Mouse (Mus musculus) kidney, adult 9 months (tissue): ENCODE data around the gene Osbp2.
A peak's percentile ranks its signal among the peaks of the same experiment; 100 is the strongest.

Source experiments
- DNase-seq: peaks from one replicate; pipeline ENCODE4 v3.0.0; 2022

The Osbp2 gene

GRCm38 (mm10) chr11:3817986-3818758, 45.5 kb downstream of the Osbp2 start:
- no peak for DNase-seq

GRCm38 (mm10) chr11:3815951-3816350, 47.8 kb downstream of the Osbp2 start:
- DNase-seq: peak; percentile 58

GRCm38 (mm10) chr11:3813340-3813739, 50.4 kb downstream of the Osbp2 start:
- DNase-seq: peak; percentile 93

GRCm38 (mm10) chr11:3808162-3808561, 55.5 kb downstream of the Osbp2 start:
- DNase-seq: peak; percentile 76

GRCm38 (mm10) chr11:3805362-3805761, 58.3 kb downstream of the Osbp2 start:
- peak; percentile 70 for DNase-seq

- no peak for DNase-seq
These were observed 59.1 kb downstream of the Osbp2 start for GRCm38 (mm10) chr11:3804639-3805038.

GRCm38 (mm10) chr11:3802057-3802456, 61.6 kb downstream of the Osbp2 start:
- peak; percentile 52 for DNase-seq

GRCm38 (mm10) chr11:3797631-3798215, 66.0 kb downstream of the Osbp2 start:
- DNase-seq: no peak

- DNase-seq: peak; percentile 63
These were observed 73.0 kb downstream of the Osbp2 start for GRCm38 (mm10) chr11:3790736-3791135.

GRCm38 (mm10) chr11:3789919-3790318, 73.8 kb downstream of the Osbp2 start:
- peak; percentile 88 for DNase-seq

GRCm38 (mm10) chr11:3786564-3786963, 77.1 kb downstream of the Osbp2 start:
- DNase-seq: peak; percentile 90

GRCm38 (mm10) chr11:3775263-3775644, 88.4 kb downstream of the Osbp2 start:
- no peak for DNase-seq

- DNase-seq: no peak
These were observed 89.0 kb downstream of the Osbp2 start for GRCm38 (mm10) chr11:3774463-3775262.

GRCm38 (mm10) chr11:3773782-3774462, 89.8 kb downstream of the Osbp2 start:
- no peak for DNase-seq

- no peak for DNase-seq
These were observed 90.6 kb downstream of the Osbp2 start for GRCm38 (mm10) chr11:3773136-3773535.

GRCm38 (mm10) chr11:3771348-3771747, 92.4 kb downstream of the Osbp2 start:
- no peak for DNase-seq

- DNase-seq: no peak
These were observed 95.9 kb downstream of the Osbp2 start for GRCm38 (mm10) chr11:3767830-3768229.

- no peak for DNase-seq
These were observed 96.7 kb downstream of the Osbp2 start for GRCm38 (mm10) chr11:3766964-3767363.

- no peak for DNase-seq
These were observed 99.4 kb downstream of the Osbp2 start for GRCm38 (mm10) chr11:3764352-3764751.

- DNase-seq: no peak
These were observed 101.8 kb downstream of the Osbp2 start for GRCm38 (mm10) chr11:3761775-3762501.

GRCm38 (mm10) chr11:3761339-3761738, 102.4 kb downstream of the Osbp2 start:
- DNase-seq: no peak

- DNase-seq: no peak
These were observed 104.3 kb downstream of the Osbp2 start for GRCm38 (mm10) chr11:3759433-3759832.
